Mouse (Mus musculus) lung, adult 2 months (tissue): ENCODE measurements around the gene Ribc2. TPM values are rescaled to one million over a fixed set of nuclear protein-coding genes. Genes with fewer than 3 reads are reported as not detected.

Experiments used
- DNase-seq: peaks from one replicate; pipeline ENCODE4 v3.0.0; 2022
- H3K4me1 ChIP-seq: fragments of 200-500 bp; 2 replicates; pipeline ENCODE4 v1.6.1; 2011; ENCODE audit warnings: low read length; ENCODE audit not compliant: control insufficient read depth, insufficient read depth
- H3K4me3 ChIP-seq: fragments of 200-500 bp; replicated peaks from 2 replicates; pipeline ENCODE3; 2011; ENCODE audit warnings: low read depth, mild to moderate bottlenecking, control low read depth, low read length; ENCODE audit errors: extremely low read depth
- CTCF ChIP-seq: fragments of 200-500 bp; IDR thresholded peaks from 2 replicates; pipeline ENCODE4 v1.5.1; 2011; ENCODE audit warnings: mild to moderate bottlenecking, low read length, control low read depth; ENCODE audit not compliant: insufficient read depth
- POLR2A ChIP-seq: fragments of 200-500 bp; IDR thresholded peaks from 2 replicates; pipeline ENCODE4 v1.6.1; 2011; ENCODE audit warnings: low read depth, mild to moderate bottlenecking, control low read depth, low read length, borderline replicate concordance; ENCODE audit errors: extremely low read depth
- WGBS: fragments of 180-500 bp; shearing (Covaris S2); methylation state at CpG from one replicate; pipeline ENCODE4 v1.1.7; 2018; 5-methylcytosine and 5-hydroxymethylcytosine counted together
- polyA plus RNA-seq: library from polyadenylated mRNA; depleted of rRNA; stranded (reverse); fragments of >200 nt; gene quantifications from 2 replicates; pipeline ENCODE4 v1.2.3, GENCODE M21; 2012

Ribc2 gene
- polyA plus RNA-seq, 1 experiment, result 0.43 TPM

DNA sequence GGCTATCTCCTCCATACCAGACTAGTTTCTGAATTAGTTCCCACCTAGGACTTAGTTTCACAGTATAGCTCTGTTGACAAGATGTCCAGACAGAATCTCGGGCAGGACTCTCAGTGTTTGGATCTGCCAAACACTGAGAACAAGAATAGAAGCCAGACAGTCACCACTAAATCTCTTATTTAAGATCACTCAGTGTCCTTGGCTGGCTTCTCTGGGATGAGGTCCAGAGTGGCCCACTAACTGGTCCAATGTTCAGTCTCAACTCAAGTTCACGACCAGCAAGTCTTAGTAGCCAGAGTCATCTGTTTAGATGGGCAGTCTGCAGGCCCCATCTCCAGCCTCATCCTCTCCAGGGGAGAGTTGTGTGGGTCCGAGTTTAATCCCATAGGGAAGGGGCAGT, 20.7 kb downstream of the Ribc2 start:
- Histone ChIP-seq H3K4me1 (no peaks in the 10 kb centered on the region), H3K4me3 (no peak overlapping the region)
- TF ChIP-seq POLR2A (no peak), CTCF (no peak)
- WGBS, result 66% methylated on average over 3 of the region's 3 CpGs
- no peak for DNase-seq

- no peak overlapping the region for H3K4me3 ChIP-seq
- DNase-seq, result no peak
- no peaks in the 10 kb centered on the region for H3K4me1 ChIP-seq
- 87% methylated on average over 3 of the region's 3 CpGs for WGBS
- no peak for TF ChIP-seq CTCF
- no peak for TF ChIP-seq POLR2A
Observed at GRCm38 (mm10) chr15:85154091-85154490, 22.2 kb downstream of the Ribc2 start.

GRCm38 (mm10) chr15:85156198-85156597, 24.3 kb downstream of the Ribc2 start:
- Histone ChIP-seq H3K4me3 (no peak overlapping the region), H3K4me1 (no peaks in the 10 kb centered on the region)
- WGBS, result 55% methylated on average over 4 of the region's 4 CpGs
- TF ChIP-seq CTCF (no peak), POLR2A (no peak)
- no peak for DNase-seq

DNA sequence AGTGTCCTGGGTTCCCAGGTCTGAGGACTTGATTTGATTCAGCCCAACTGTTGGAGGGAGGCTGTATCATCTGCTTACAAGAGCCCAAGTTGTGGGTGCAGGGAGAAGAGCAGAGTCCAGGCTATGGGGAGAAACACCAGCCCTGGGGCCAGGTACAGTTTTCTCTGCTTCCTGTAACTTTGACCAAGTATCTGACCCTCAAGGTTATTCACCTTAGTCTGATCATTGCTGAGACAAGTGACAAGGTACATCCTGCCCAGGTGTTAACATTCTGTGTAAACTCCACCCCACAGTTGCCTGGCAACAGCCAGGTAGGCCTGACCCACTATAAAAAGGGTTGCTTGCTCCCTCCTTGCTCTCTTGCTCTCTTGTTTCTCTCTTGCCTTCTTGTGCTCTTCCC, 29.5 kb downstream of the Ribc2 start:
- DNase-seq, result no peak
- no peaks in the 10 kb centered on the region for H3K4me1 ChIP-seq
- no peak for TF ChIP-seq POLR2A
- TF ChIP-seq CTCF, result no peak
- no peak overlapping the region for H3K4me3 ChIP-seq

DNA sequence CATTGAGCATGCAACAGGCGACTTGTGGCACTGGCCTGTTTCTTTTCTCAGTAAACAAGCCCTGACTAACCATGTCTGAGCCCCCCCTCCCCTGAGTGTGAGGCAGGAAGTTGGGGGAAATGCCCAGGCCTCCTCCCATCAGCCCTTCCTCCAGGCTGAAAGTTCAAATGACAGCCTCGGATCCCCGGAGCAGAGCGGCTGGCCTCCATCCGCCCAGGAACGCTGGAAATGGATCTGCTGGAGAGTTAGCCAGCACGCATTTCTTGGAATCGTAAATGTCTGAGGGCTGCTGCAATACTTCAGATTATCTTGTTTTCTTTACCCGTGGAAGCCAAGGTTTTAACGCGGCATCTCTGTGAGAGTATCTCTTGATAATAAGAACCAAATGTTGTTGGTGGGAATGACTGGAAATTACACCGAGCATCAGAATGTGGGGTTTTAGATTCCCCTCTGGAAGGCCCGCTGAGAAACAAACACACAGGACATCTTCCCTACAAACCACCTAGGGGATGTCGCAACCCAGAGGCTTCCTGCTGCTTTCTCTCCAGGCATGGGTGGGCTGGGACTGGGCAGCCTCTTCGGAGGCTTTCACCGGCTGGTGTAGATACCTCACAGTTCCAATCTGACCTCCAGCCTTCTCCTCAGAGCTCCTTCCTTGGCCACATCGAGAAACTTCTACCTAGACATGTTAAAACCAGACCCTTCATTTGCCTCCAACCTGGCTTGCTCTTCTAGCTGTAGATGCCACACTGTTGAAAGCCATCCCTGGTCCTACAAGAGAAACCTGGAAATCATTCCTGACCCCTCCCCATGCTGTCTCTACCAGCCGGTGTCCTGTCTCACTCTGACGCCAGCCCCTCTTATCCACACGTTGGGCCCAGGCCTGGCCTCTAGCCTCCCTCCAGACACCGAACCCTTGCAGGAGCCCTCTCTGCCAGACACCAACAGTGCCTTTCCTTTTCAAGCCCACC, 31.1 kb downstream of the Ribc2 start:
- Histone ChIP-seq H3K4me1 (no peaks in the 10 kb centered on the region), H3K4me3 (no peak overlapping the region)
- WGBS, result 43% methylated on average over 21 of the region's 21 CpGs
- no peak for TF ChIP-seq POLR2A
- TF ChIP-seq CTCF, result no peak
- no peak for DNase-seq

DNA sequence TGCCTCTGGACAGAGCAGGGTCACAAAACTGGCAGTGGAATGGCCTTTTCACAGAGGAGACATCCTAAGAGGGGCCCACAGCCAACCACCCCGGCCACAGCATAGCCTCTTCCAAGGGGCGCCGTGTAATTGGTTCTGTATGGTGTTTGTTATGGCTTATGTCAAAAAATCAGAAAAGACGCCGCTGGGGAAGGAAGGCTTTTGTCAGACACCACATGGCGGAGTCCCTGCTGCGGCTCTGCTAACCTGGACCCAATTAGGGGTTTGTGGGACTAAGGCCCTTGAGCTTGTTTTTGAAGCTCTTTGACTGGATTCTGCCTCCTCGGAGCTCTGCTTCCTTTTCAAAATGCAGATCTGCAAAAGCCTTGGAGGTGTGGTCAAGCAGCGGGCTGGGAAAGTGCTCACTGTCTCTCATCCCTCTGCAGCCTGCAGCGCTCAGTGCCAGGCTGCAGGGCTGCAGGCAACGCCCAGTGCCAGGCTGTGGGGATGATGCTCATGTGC, 34.6 kb downstream of the Ribc2 start:
- Histone ChIP-seq H3K4me1 (no peaks in the 10 kb centered on the region), H3K4me3 (no peak overlapping the region)
- no peak for DNase-seq
- 48% methylated on average over 11 of the region's 11 CpGs for WGBS
- no peak for TF ChIP-seq POLR2A
- TF ChIP-seq CTCF, result no peak

GRCm38 (mm10) chr15:85167086-85167679, 35.3 kb downstream of the Ribc2 start:
- H3K4me1 ChIP-seq, result no peaks in the 10 kb centered on the region
- WGBS, result 63% methylated on average over 12 of the region's 12 CpGs
- H3K4me3 ChIP-seq, result no peak overlapping the region
- TF ChIP-seq POLR2A, result no peak
- TF ChIP-seq CTCF, result no peak
- DNase-seq, result no peak

GRCm38 (mm10) chr15:85172054-85172453, 40.2 kb downstream of the Ribc2 start:
- TF ChIP-seq CTCF (no peak), POLR2A (no peak)
- 55% methylated on average over 2 of the region's 2 CpGs for WGBS
- no peak for DNase-seq

DNA sequence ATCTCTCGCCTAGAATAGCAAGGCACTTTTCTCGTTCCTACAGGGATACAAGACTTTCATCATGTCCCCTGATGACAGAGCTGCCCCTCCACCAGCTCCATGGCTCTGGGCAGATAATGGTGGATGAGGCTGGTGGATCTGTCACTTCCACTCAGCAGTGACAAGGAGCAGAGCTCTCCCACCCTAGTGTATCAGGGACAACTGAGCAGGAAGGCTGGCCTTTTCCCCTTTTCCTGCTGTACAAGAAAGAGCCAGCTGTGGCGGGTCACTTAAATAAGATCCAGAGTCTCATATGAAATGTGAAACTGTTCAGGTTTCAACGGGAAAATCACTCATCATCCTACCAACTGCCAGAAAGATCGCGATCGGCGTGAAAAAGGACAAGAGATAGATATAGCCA, 41.5 kb downstream of the Ribc2 start:
- TF ChIP-seq POLR2A (no peak), CTCF (no peak)
- Histone ChIP-seq H3K4me1 (peaks cover 3% of the 10 kb centered on the region), H3K4me3 (no peak overlapping the region)
- no peak for DNase-seq
- 77% methylated on average over 8 of the region's 8 CpGs for WGBS

More at GRCm38 (mm10) chr15:85172054-85172453, 40.2 kb downstream of the Ribc2 start:
- H3K4me3 ChIP-seq, result no peak overlapping the region
- peaks cover 3% of the 10 kb centered on the region for H3K4me1 ChIP-seq
